Mouse (Mus musculus) large intestine, adult 2 months (tissue): ENCODE results near the gene Asna1. TPM values are rescaled to one million over a fixed set of nuclear protein-coding genes. Genes with fewer than 3 reads are reported as not detected.

ENCODE experiments used
- DNase-seq: peaks from one replicate; pipeline ENCODE4 v3.0.0-alpha.2; 2012; ENCODE audit warnings: low read depth, low spot score
- WGBS: fragments of 180-500 bp; shearing (Covaris S2); methylation state at CpG from one replicate; pipeline ENCODE4 v1.1.7; 2018; 5-methylcytosine and 5-hydroxymethylcytosine counted together
- polyA plus RNA-seq: library from polyadenylated mRNA; depleted of rRNA; stranded (reverse); fragments of >200 nt; gene quantifications from 2 replicates; pipeline ENCODE4 v1.2.3, GENCODE M21; 2012; rRNA removed

Asna1 gene
- polyA plus RNA-seq, 1 experiment: 146 TPM

- WGBS: under 1% methylated on average over 70 of the region's 70 CpGs
- DNase-seq: no peak
Observed at GRCm38 (mm10) chr8:84977435-84978247, 47.4 kb downstream of the Asna1 start.

GRCm38 (mm10) chr8:84976763-84977434 lies 48.2 kb downstream of the Asna1 start:
- no peak for DNase-seq
- WGBS: under 1% methylated on average over 25 of the region's 25 CpGs

- under 1% methylated on average over 59 of the region's 61 CpGs for WGBS
- no peak for DNase-seq
Observed at GRCm38 (mm10) chr8:84976031-84976762, 48.9 kb downstream of the Asna1 start.

- no peak for DNase-seq
- WGBS: 27% methylated on average over 7 of the region's 7 CpGs
Observed at GRCm38 (mm10) chr8:84975434-84975833, 49.6 kb downstream of the Asna1 start.

- 63% methylated on average over 8 of the region's 8 CpGs for WGBS
- no peak for DNase-seq
Observed at GRCm38 (mm10) chr8:84974543-84975142, 50.4 kb downstream of the Asna1 start.

- DNase-seq: no peak
- 38% methylated on average over 4 of the region's 4 CpGs for WGBS
Observed at GRCm38 (mm10) chr8:84973803-84974542, 51.1 kb downstream of the Asna1 start.

- no peak for DNase-seq
- WGBS: 92% methylated on average over 1 of the region's 1 CpGs
Observed at GRCm38 (mm10) chr8:84973079-84973478, 52.0 kb downstream of the Asna1 start.

GRCm38 (mm10) chr8:84970913-84971312 lies 54.2 kb downstream of the Asna1 start:
- no peak for DNase-seq
- WGBS: 67% methylated on average over 5 of the region's 5 CpGs

- DNase-seq: no peak
- WGBS: 5% methylated on average over 21 of the region's 21 CpGs
Observed at GRCm38 (mm10) chr8:84970135-84970790, 54.8 kb downstream of the Asna1 start.

- no peak for DNase-seq
- under 1% methylated on average over 56 of the region's 56 CpGs for WGBS
Observed at GRCm38 (mm10) chr8:84969241-84970134, 55.6 kb downstream of the Asna1 start, which contains the start of the genes Gm49661, Prdx2 and Rnaseh2a. Gene Gm49661, minus strand, starts transcription at chr8:84969433. Gene Prdx2, plus strand, starts transcription at chr8:84969587. Gene Rnaseh2a, minus strand, starts transcription at chr8:84969767.

- no peak for DNase-seq
- WGBS: 2% methylated on average over 2 of the region's 2 CpGs
Observed at GRCm38 (mm10) chr8:84968650-84969049, 56.4 kb downstream of the Asna1 start.

Other genes with a start within 250 kb of the Asna1 start
- gene Nfix, start 224.9 kb downstream of the Asna1 start, polyA plus RNA-seq: 14.5 and 15.4 TPM in 2 replicates
- 1.9 and 3.0 TPM in 2 replicates for gene Dand5, start 202.5 kb downstream of the Asna1 start, polyA plus RNA-seq
- gene Gadd45gip1, start 193.8 kb downstream of the Asna1 start, polyA plus RNA-seq: 13.4 and 22.8 TPM in 2 replicates
- gene Rad23a, start 184.6 kb downstream of the Asna1 start, polyA plus RNA-seq: 49.3 and 65.9 TPM in 2 replicates
- gene Calr, start 178.3 kb downstream of the Asna1 start, polyA plus RNA-seq: 402 and 404 TPM in 2 replicates
- gene Farsa, start 168.3 kb downstream of the Asna1 start, polyA plus RNA-seq: 50.9 and 54.2 TPM in 2 replicates
- gene Syce2, start 153.2 kb downstream of the Asna1 start, polyA plus RNA-seq: 3.5 and 5.5 TPM in 2 replicates
- gene Gcdh, start 131.4 kb downstream of the Asna1 start, polyA plus RNA-seq: 38.6 and 64.2 TPM in 2 replicates
- gene Klf1, start 123.4 kb downstream of the Asna1 start, polyA plus RNA-seq: 0.38 and 0.43 TPM in 2 replicates
- gene Dnase2a, start 116.7 kb downstream of the Asna1 start, polyA plus RNA-seq: 8.4 and 8.7 TPM in 2 replicates
- 0.36 and 0.49 TPM in 2 replicates for gene Mast1, start 87.9 kb downstream of the Asna1 start, polyA plus RNA-seq
- gene Rtbdn, start 78.3 kb downstream of the Asna1 start, polyA plus RNA-seq: not detected in 2 replicates
- 1.2 and 1.4 TPM in 2 replicates for gene Gm49661, start 55.8 kb downstream of the Asna1 start, polyA plus RNA-seq
- gene Prdx2, start 55.7 kb downstream of the Asna1 start, polyA plus RNA-seq: 183 and 200 TPM in 2 replicates
- gene Rnaseh2a, start 55.5 kb downstream of the Asna1 start, polyA plus RNA-seq: 48.2 and 52.8 TPM in 2 replicates
- 80.2 and 118 TPM in 2 replicates for gene Junb, start 46.6 kb downstream of the Asna1 start, polyA plus RNA-seq
- gene Hook2, start 34.7 kb downstream of the Asna1 start, polyA plus RNA-seq: 33.8 and 49.0 TPM in 2 replicates
- 0.33 TPM in 1 of 2 replicates, not detected in the other for gene Best2, start 10.8 kb downstream of the Asna1 start, polyA plus RNA-seq
- gene Trir, start 1.5 kb upstream of the Asna1 start, polyA plus RNA-seq: 93.9 and 101 TPM in 2 replicates
- 34.5 and 50.7 TPM in 2 replicates for gene Tnpo2, start 11.6 kb upstream of the Asna1 start, polyA plus RNA-seq
- gene Fbxw9, start 34.8 kb upstream of the Asna1 start, polyA plus RNA-seq: 33.9 and 40.8 TPM in 2 replicates
- gene Gm5741, start 42.7 kb upstream of the Asna1 start, polyA plus RNA-seq: 0.73 and 1.0 TPM in 2 replicates
- gene Dhps, start 46.5 kb upstream of the Asna1 start, polyA plus RNA-seq: 33.3 and 41.4 TPM in 2 replicates
- 121 and 139 TPM in 2 replicates for gene Wdr83os, start 55.5 kb upstream of the Asna1 start, polyA plus RNA-seq
- 29.4 and 33.9 TPM in 2 replicates for gene Wdr83, start 56.0 kb upstream of the Asna1 start, polyA plus RNA-seq
- gene Man2b1, start 58.0 kb upstream of the Asna1 start, polyA plus RNA-seq: 37.4 and 64.2 TPM in 2 replicates
- 0.96 and 1.5 TPM in 2 replicates for gene Zfp791, start 97.8 kb upstream of the Asna1 start, polyA plus RNA-seq
- not detected in 2 replicates for gene Cks1brt, start 126.6 kb upstream of the Asna1 start, polyA plus RNA-seq
- not detected in 2 replicates for gene Olfr371, start 200.7 kb upstream of the Asna1 start, polyA plus RNA-seq